Mouse (Mus musculus): ENCODE measurements around the gene Bend3. TPM values are rescaled to one million over a fixed set of nuclear protein-coding genes. Genes with fewer than 3 reads are reported as not detected.

Gene Bend3
- polyA plus RNA-seq, 1 experiment from 2014 or later, result 3.9 TPM

DNA sequence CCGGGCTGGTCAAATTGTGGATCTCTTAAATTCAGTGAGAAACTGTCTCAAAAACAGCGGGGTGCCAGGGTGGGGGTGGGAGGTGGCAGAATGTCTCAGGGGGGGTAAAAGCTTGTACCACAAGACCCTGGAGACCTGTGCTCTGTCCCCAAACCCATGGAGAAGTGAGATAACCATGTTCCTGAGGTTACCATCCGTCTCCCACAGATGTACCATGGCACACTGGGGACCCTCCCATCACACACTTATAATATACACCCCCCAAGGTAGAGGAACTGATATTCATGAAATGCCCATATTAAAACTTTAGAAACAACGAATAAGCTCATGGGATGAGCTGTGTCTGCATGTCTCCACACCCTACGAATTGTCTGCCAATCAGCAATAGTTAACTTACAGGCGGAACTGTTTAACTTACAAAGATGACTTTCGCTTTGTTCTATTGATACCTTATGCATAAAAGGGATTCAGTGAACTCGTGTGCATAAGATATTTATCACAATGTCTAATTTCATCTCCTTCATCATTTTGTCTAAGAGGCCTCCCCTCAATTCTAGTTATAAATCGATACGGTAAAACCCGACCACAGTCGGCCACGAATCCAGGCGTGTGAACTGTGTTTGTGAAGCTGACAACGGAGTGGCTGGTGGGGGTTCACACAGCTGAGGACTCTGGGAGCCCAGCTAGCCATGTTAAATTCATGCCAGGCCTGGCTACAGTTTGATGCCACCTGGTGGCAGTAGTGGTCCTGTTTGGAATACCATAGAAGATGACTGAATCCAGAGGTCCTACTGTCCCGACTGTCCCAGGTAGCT lies 26.6 kb upstream of the Bend3 start:
- H3K9me3 ChIP-seq (ENCODE audit: control insufficient read depth, low read length), result no peaks in the 10 kb centered on the region
- no peaks in the 10 kb centered on the region for H3K36me3 ChIP-seq (ENCODE audit: control insufficient read depth, insufficient read depth)
- 27% methylated on average over 16 of the region's 16 CpGs for WGBS
- peak; percentile 94 for ATAC-seq
- peak overlapping the region; percentile 45 for H3K4me2 ChIP-seq (ENCODE audit: low read length)
- H3K9ac ChIP-seq (replicated peaks; ENCODE audit: low read depth, low read length), result peak overlapping the region; percentile 27; the same call in 1 of the 2 replicates
- peaks cover 8% of the 10 kb centered on the region for H3K4me1 ChIP-seq (replicated peaks; ENCODE audit: control insufficient read depth, insufficient read depth, low read length)
- no peaks in the 10 kb centered on the region for H3K27me3 ChIP-seq (replicated peaks; ENCODE audit: control insufficient read depth, insufficient read depth, low read length)
- no peak overlapping the region for H3K27ac ChIP-seq (ENCODE audit: low read length)
- peak overlapping the region; percentile 17; the same call in 1 of the 2 replicates for H3K4me3 ChIP-seq (replicated peaks; ENCODE audit: low read length)

GRCm38 (mm10) chr10:43452663-43452996 lies 26.0 kb upstream of the Bend3 start:
- Histone ChIP-seq H3K4me1 (replicated peaks; ENCODE audit: control insufficient read depth, insufficient read depth, low read length) (peaks cover 8% of the 10 kb centered on the region), H3K27ac (ENCODE audit: low read length) (no peak overlapping the region), H3K4me3 (replicated peaks; ENCODE audit: low read length) (no peak overlapping the region), H3K27me3 (replicated peaks; ENCODE audit: control insufficient read depth, insufficient read depth, low read length) (no peaks in the 10 kb centered on the region), H3K36me3 (ENCODE audit: control insufficient read depth, insufficient read depth) (no peaks in the 10 kb centered on the region), H3K4me2 (ENCODE audit: low read length) (peak overlapping the region; percentile 45), H3K9ac (replicated peaks; ENCODE audit: low read depth, low read length) (peak overlapping the region; percentile 27; the same call in 1 of the 2 replicates), H3K9me3 (ENCODE audit: control insufficient read depth, low read length) (no peaks in the 10 kb centered on the region)
- WGBS, result 17% methylated on average over 5 of the region's 5 CpGs
- no peak for ATAC-seq

DNA sequence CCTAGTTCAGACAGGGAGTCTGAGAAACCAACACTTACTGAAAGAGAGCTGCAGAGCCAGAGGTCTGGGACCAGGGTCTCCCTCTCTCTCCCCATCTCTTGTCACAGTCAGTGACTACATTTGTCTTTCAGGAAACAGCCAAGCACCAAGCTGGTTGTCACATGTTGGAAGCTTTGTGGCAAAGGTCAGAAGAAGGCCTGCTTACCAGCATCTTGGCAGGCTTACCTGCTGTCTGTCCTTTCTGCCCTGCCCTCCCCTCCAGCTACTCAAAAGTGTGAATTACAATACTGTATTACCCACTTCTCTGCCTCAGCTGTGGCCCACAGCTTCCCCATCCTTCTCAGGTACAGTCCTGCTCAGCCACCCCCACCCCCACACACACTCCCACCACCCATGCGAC lies 24.4 kb upstream of the Bend3 start:
- WGBS, result 100% methylated on average over 1 of the region's 1 CpGs
- Histone ChIP-seq H3K4me2 (ENCODE audit: low read length) (no peak overlapping the region), H3K4me1 (replicated peaks; ENCODE audit: control insufficient read depth, insufficient read depth, low read length) (peaks cover 8% of the 10 kb centered on the region), H3K4me3 (replicated peaks; ENCODE audit: low read length) (no peak overlapping the region), H3K27ac (ENCODE audit: low read length) (no peak overlapping the region), H3K36me3 (ENCODE audit: control insufficient read depth, insufficient read depth) (no peaks in the 10 kb centered on the region), H3K27me3 (replicated peaks; ENCODE audit: control insufficient read depth, insufficient read depth, low read length) (no peaks in the 10 kb centered on the region), H3K9ac (replicated peaks; ENCODE audit: low read depth, low read length) (no peak overlapping the region), H3K9me3 (ENCODE audit: control insufficient read depth, low read length) (no peaks in the 10 kb centered on the region)
- ATAC-seq, result no peak

- Histone ChIP-seq H3K9me3 (ENCODE audit: control insufficient read depth, low read length) (no peaks in the 10 kb centered on the region), H3K36me3 (ENCODE audit: control insufficient read depth, insufficient read depth) (no peaks in the 10 kb centered on the region), H3K27ac (ENCODE audit: low read length) (no peak overlapping the region), H3K9ac (replicated peaks; ENCODE audit: low read depth, low read length) (no peak overlapping the region), H3K4me1 (replicated peaks; ENCODE audit: control insufficient read depth, insufficient read depth, low read length) (peaks cover 8% of the 10 kb centered on the region), H3K4me2 (ENCODE audit: low read length) (no peak overlapping the region), H3K27me3 (replicated peaks; ENCODE audit: control insufficient read depth, insufficient read depth, low read length) (no peaks in the 10 kb centered on the region), H3K4me3 (replicated peaks; ENCODE audit: low read length) (no peak overlapping the region)
- no peak for ATAC-seq
- WGBS, result 94% methylated on average over 3 of the region's 3 CpGs
Measured at GRCm38 (mm10) chr10:43454671-43455070, 24.0 kb upstream of the Bend3 start.

DNA sequence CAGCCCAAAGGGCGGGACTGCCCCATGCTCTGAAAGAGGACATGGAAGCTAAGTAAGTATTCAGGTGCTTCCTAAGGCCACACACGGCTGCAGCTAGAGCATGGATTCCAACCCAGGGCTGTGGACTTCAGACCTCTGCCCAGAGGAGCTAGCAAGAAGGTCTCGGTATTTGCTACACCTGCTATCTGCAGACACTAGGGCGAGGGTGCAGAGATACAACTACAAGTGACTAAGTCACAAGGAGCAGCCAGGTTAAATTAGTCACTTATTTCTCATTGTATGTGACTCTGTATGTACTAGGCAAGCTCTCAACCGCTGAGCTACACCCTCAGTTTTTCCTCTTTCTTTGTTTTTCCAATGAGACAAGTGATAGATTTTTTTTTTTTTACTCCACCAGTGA lies 15.8 kb upstream of the Bend3 start:
- H3K4me2 ChIP-seq (ENCODE audit: low read length), result no peak overlapping the region
- no peak overlapping the region for H3K9ac ChIP-seq (replicated peaks; ENCODE audit: low read depth, low read length)
- no peaks in the 10 kb centered on the region for H3K9me3 ChIP-seq (ENCODE audit: control insufficient read depth, low read length)
- H3K27me3 ChIP-seq (replicated peaks; ENCODE audit: control insufficient read depth, insufficient read depth, low read length), result no peaks in the 10 kb centered on the region
- no peak overlapping the region for H3K27ac ChIP-seq (ENCODE audit: low read length)
- no peaks in the 10 kb centered on the region for H3K4me1 ChIP-seq (replicated peaks; ENCODE audit: control insufficient read depth, insufficient read depth, low read length)
- H3K4me3 ChIP-seq (replicated peaks; ENCODE audit: low read length), result no peak overlapping the region
- no peaks in the 10 kb centered on the region for H3K36me3 ChIP-seq (ENCODE audit: control insufficient read depth, insufficient read depth)
- no peak for ATAC-seq
- WGBS, result 91% methylated on average over 5 of the region's 5 CpGs

DNA sequence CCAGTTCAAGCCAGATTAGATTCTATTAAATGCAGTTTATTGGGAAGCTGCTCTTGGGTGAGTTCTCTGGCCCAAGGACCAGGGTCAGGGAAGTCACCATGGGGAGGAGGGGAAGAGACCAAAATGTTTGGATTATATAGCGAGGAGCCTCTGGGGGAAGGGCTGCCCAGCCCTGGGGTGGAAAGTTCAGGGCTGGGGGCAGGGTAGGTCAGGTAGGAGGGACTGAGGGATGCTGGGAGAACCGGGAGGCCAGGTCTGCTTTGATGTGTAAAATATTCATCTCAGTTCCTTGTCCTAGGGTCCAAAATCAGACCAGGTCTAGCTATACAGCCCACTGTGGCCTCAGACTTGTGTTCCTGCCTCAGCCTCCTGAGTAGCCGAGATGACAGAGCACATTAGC lies 15.4 kb upstream of the Bend3 start:
- H3K9ac ChIP-seq (replicated peaks; ENCODE audit: low read depth, low read length), result no peak overlapping the region
- ATAC-seq, result no peak
- no peaks in the 10 kb centered on the region for H3K9me3 ChIP-seq (ENCODE audit: control insufficient read depth, low read length)
- no peaks in the 10 kb centered on the region for H3K27me3 ChIP-seq (replicated peaks; ENCODE audit: control insufficient read depth, insufficient read depth, low read length)
- H3K4me1 ChIP-seq (replicated peaks; ENCODE audit: control insufficient read depth, insufficient read depth, low read length), result no peaks in the 10 kb centered on the region
- WGBS, result 83% methylated on average over 3 of the region's 3 CpGs
- no peak overlapping the region for H3K4me3 ChIP-seq (replicated peaks; ENCODE audit: low read length)
- no peak overlapping the region for H3K27ac ChIP-seq (ENCODE audit: low read length)
- H3K36me3 ChIP-seq (ENCODE audit: control insufficient read depth, insufficient read depth), result no peaks in the 10 kb centered on the region
- no peak overlapping the region for H3K4me2 ChIP-seq (ENCODE audit: low read length)

DNA sequence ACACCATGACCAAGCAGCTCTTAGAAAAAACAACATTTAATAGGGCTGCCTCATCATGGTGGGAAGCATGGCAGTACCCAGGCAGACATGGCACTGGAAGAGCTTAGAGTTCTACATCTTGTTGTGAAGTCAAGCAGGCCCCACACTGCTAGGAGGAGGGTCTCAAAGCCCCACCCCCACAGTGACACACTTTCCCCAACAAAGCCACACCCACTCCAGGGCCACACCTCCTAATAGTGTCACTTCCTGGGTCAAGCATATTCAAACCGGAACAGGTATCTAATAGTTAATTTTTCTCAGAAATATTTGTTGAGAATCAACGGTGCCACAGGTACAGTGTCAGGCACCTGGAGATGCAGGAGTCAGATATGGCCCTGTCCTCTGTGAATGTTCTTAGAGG lies 12.4 kb upstream of the Bend3 start:
- ATAC-seq, result no peak
- H3K4me3 ChIP-seq (replicated peaks; ENCODE audit: low read length), result no peak overlapping the region
- no peaks in the 10 kb centered on the region for H3K4me1 ChIP-seq (replicated peaks; ENCODE audit: control insufficient read depth, insufficient read depth, low read length)
- 96% methylated on average over 2 of the region's 2 CpGs for WGBS
- no peaks in the 10 kb centered on the region for H3K27me3 ChIP-seq (replicated peaks; ENCODE audit: control insufficient read depth, insufficient read depth, low read length)
- H3K4me2 ChIP-seq (ENCODE audit: low read length), result no peak overlapping the region
- H3K9ac ChIP-seq (replicated peaks; ENCODE audit: low read depth, low read length), result no peak overlapping the region
- H3K27ac ChIP-seq (ENCODE audit: low read length), result no peak overlapping the region
- no peaks in the 10 kb centered on the region for H3K36me3 ChIP-seq (ENCODE audit: control insufficient read depth, insufficient read depth)
- no peaks in the 10 kb centered on the region for H3K9me3 ChIP-seq (ENCODE audit: control insufficient read depth, low read length)

GRCm38 (mm10) chr10:43467659-43468058 lies 11.0 kb upstream of the Bend3 start:
- no peaks in the 10 kb centered on the region for H3K27me3 ChIP-seq (replicated peaks; ENCODE audit: control insufficient read depth, insufficient read depth, low read length)
- H3K4me1 ChIP-seq (replicated peaks; ENCODE audit: control insufficient read depth, insufficient read depth, low read length), result no peaks in the 10 kb centered on the region
- no peak for ATAC-seq
- WGBS, result 39% methylated on average over 13 of the region's 13 CpGs
- no peak overlapping the region for H3K9ac ChIP-seq (replicated peaks; ENCODE audit: low read depth, low read length)
- no peaks in the 10 kb centered on the region for H3K36me3 ChIP-seq (ENCODE audit: control insufficient read depth, insufficient read depth)
- no peak overlapping the region for H3K27ac ChIP-seq (ENCODE audit: low read length)
- H3K4me2 ChIP-seq (ENCODE audit: low read length), result no peak overlapping the region
- no peak overlapping the region for H3K4me3 ChIP-seq (replicated peaks; ENCODE audit: low read length)
- H3K9me3 ChIP-seq (ENCODE audit: control insufficient read depth, low read length), result no peaks in the 10 kb centered on the region

GRCm38 (mm10) chr10:43468293-43468692 lies 10.3 kb upstream of the Bend3 start:
- Histone ChIP-seq H3K27me3 (replicated peaks; ENCODE audit: control insufficient read depth, insufficient read depth, low read length) (no peaks in the 10 kb centered on the region), H3K27ac (ENCODE audit: low read length) (no peak overlapping the region), H3K9me3 (ENCODE audit: control insufficient read depth, low read length) (no peaks in the 10 kb centered on the region), H3K36me3 (ENCODE audit: control insufficient read depth, insufficient read depth) (no peaks in the 10 kb centered on the region), H3K4me3 (replicated peaks; ENCODE audit: low read length) (no peak overlapping the region), H3K9ac (replicated peaks; ENCODE audit: low read depth, low read length) (no peak overlapping the region), H3K4me1 (replicated peaks; ENCODE audit: control insufficient read depth, insufficient read depth, low read length) (no peaks in the 10 kb centered on the region), H3K4me2 (ENCODE audit: low read length) (no peak overlapping the region)
- no peak for ATAC-seq
- WGBS, result 94% methylated on average over 6 of the region's 6 CpGs

DNA sequence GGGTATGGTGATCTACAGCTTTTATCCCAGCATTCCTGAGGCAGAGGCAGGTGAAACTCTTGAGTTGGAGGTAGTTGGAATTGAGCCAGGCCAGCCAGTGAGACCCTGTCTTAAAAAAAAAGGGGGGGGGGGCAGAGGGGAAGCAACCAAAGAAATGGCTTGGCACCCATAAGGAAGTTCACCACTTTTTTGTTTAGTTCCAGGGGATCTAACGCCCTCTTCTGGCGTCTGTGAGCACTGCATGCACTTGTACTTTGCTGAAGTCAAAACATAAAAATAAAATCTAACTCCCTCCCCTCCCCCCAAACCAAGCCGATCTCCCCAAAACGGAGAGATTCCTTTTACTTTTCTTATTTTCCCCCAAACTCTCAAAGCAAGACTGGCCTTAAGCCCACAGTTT lies 3.3 kb upstream of the Bend3 start:
- H3K27me3 ChIP-seq (replicated peaks; ENCODE audit: control insufficient read depth, insufficient read depth, low read length), result no peaks in the 10 kb centered on the region
- H3K36me3 ChIP-seq (ENCODE audit: control insufficient read depth, insufficient read depth), result no peaks in the 10 kb centered on the region
- H3K4me1 ChIP-seq (replicated peaks; ENCODE audit: control insufficient read depth, insufficient read depth, low read length), result peaks cover 25% of the 10 kb centered on the region
- no peak for ATAC-seq
- WGBS, result 60% methylated on average over 4 of the region's 4 CpGs
- H3K4me3 ChIP-seq (replicated peaks; ENCODE audit: low read length), result no peak overlapping the region
- no peak overlapping the region for H3K4me2 ChIP-seq (ENCODE audit: low read length)
- no peak overlapping the region for H3K27ac ChIP-seq (ENCODE audit: low read length)
- no peak overlapping the region for H3K9ac ChIP-seq (replicated peaks; ENCODE audit: low read depth, low read length)
- no peaks in the 10 kb centered on the region for H3K9me3 ChIP-seq (ENCODE audit: control insufficient read depth, low read length)
